8 mouse cellular contexts compared by ENCODE assay signal in the genomic region with DNA sequence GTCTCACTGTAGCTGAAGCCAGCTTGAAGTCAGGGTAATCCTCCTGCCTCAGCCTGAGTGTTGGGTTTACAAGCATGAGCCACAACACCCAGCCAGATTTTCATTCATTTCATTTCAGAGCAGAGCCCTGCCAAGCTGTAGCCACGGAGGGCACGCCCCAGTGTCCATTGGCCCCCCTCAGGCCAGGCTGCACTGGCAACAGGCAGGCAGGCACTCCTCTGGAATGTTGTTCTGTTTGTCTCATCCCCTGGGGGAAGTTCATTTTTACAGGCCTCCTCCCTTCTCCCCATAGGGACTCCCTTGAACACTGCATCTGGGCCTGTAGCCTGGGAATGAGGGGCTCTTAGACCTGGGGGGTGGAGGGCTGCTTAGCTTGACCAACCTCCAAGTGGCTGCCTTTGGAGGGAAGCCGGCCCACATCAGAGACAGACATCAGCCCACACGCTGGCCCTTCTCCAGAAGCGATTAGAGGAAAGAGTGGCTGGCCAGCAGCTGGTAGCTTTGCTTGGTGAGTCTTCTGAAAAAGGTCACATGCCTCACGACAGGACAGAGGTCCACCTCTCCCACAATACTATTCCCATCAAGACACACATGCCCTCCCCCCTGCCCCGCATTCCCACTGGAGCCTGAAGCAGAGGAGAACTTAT. TPM values are rescaled to one million over a fixed set of nuclear protein-coding genes. Genes with fewer than 3 reads are reported as not detected.
DNase-seq lines count a peak whose midpoint lies in the region; ATAC-seq lines count a peak whose summit lies in the region.

No protein-coding gene starts in this region.

- H3K27ac ChIP-seq in midbrain, embryonic 13.5 days: peak overlapping the region; percentile 2; the same call in 1 of the 2 replicates
- H3K27ac ChIP-seq in midbrain, embryonic 15.5 days: no peak overlapping the region
- 0 out of 2 replicates have a peak overlapping the region, but pooled peaks have one; percentile 33 for H3K27ac ChIP-seq in intestine, embryonic 14.5 days (ENCODE audit: low read depth)
- H3K27ac ChIP-seq in liver, embryonic 11.5 days (ENCODE audit: low read depth, low read length): peak overlapping the region; percentile 23; the same call in 1 of the 2 replicates

- peak; percentile 73 for DNase-seq in gastrocnemius, postnatal 10 days
- no peak for DNase-seq in intestine, embryonic 14.5 days (ENCODE audit: low spot score)
- no peak for DNase-seq in liver, embryonic 11.5 days (ENCODE audit: low spot score)
- DNase-seq in ovary, postnatal 14 days (ENCODE audit: low spot score): peak; percentile 58
- DNase-seq in spleen, postnatal 10 days (ENCODE audit: low spot score in 2 of 2): no peak

- no peak overlapping the region for H3K4me3 ChIP-seq in midbrain, embryonic 13.5 days (replicated peaks)
- H3K4me3 ChIP-seq in midbrain, embryonic 15.5 days: no peak overlapping the region
- H3K4me3 ChIP-seq in intestine, embryonic 14.5 days (ENCODE audit: low read depth, low read length): no peak overlapping the region
- H3K4me3 ChIP-seq in liver, embryonic 11.5 days (ENCODE audit: low read depth, low read length): no peak overlapping the region

- 54% methylated on average over 7 of the region's 7 CpGs for whole genome bisulfite sequencing in midbrain, embryonic 13.5 days
- WGBS in midbrain, embryonic 15.5 days: 39% methylated on average over 7 of the region's 7 CpGs
- WGBS in intestine, embryonic 14.5 days: 42% methylated on average over 7 of the region's 7 CpGs
- WGBS in liver, embryonic 11.5 days: 53% methylated on average over 7 of the region's 7 CpGs

- ATAC-seq in midbrain, embryonic 13.5 days: peak; percentile 14; the same call in 1 of the 2 replicates
- ATAC-seq in midbrain, embryonic 15.5 days (replicated peaks): no peak
- no peak for ATAC-seq in intestine, embryonic 14.5 days (replicated peaks; ENCODE audit: low FRiP score, low TSS enrichment, low read depth)
- ATAC-seq in liver, embryonic 11.5 days (replicated peaks; ENCODE audit: low FRiP score): no peak
- no peak for ATAC-seq in CD4-positive, CD25-positive, alpha-beta regulatory T cell, adult 4 months

- H3K27me3 ChIP-seq in midbrain, embryonic 13.5 days: no peaks in the 10 kb centered on the region
- H3K27me3 ChIP-seq in midbrain, embryonic 15.5 days (replicated peaks): no peaks in the 10 kb centered on the region
- no peaks in the 10 kb centered on the region for H3K27me3 ChIP-seq in intestine, embryonic 14.5 days (replicated peaks; ENCODE audit: control insufficient read depth, insufficient read depth, low read length)
- no peaks in the 10 kb centered on the region for H3K27me3 ChIP-seq in liver, embryonic 11.5 days (replicated peaks; ENCODE audit: control insufficient read depth, insufficient read depth, low read length)

- H3K9ac ChIP-seq in midbrain, embryonic 13.5 days (replicated peaks): no peak overlapping the region
- H3K9ac ChIP-seq in midbrain, embryonic 15.5 days: no peak overlapping the region
- H3K9ac ChIP-seq in intestine, embryonic 14.5 days (ENCODE audit: low read length): 0 out of 2 replicates have a peak overlapping the region, but pooled peaks have one; percentile 10
- H3K9ac ChIP-seq in liver, embryonic 11.5 days (ENCODE audit: low read depth, low read length): no peak overlapping the region; the same call in 1 of the 2 replicates

- no peaks in the 10 kb centered on the region for H3K9me3 ChIP-seq in midbrain, embryonic 13.5 days
- no peaks in the 10 kb centered on the region for H3K9me3 ChIP-seq in midbrain, embryonic 15.5 days
- H3K9me3 ChIP-seq in intestine, embryonic 14.5 days (ENCODE audit: control insufficient read depth, low read length): no peaks in the 10 kb centered on the region
- no peaks in the 10 kb centered on the region for H3K9me3 ChIP-seq in liver, embryonic 11.5 days (ENCODE audit: control insufficient read depth, low read length)

- no peak overlapping the region for H3K4me2 ChIP-seq in midbrain, embryonic 13.5 days (replicated peaks)
- no peak overlapping the region for H3K4me2 ChIP-seq in midbrain, embryonic 15.5 days
- H3K4me2 ChIP-seq in intestine, embryonic 14.5 days (ENCODE audit: low read length): no peak overlapping the region
- H3K4me2 ChIP-seq in liver, embryonic 11.5 days: no peak overlapping the region

- peaks cover 4% of the 10 kb centered on the region; the same call in 1 of the 2 replicates for H3K36me3 ChIP-seq in midbrain, embryonic 13.5 days
- H3K36me3 ChIP-seq in midbrain, embryonic 15.5 days (replicated peaks): no peaks in the 10 kb centered on the region
- no peaks in the 10 kb centered on the region for H3K36me3 ChIP-seq in intestine, embryonic 14.5 days (ENCODE audit: control insufficient read depth, insufficient read depth, low read length)
- H3K36me3 ChIP-seq in liver, embryonic 11.5 days (ENCODE audit: control insufficient read depth, insufficient read depth, low read length): no peaks in the 10 kb centered on the region

- peaks cover 41% of the 10 kb centered on the region for H3K4me1 ChIP-seq in midbrain, embryonic 13.5 days (replicated peaks)
- peaks cover 14% of the 10 kb centered on the region for H3K4me1 ChIP-seq in midbrain, embryonic 15.5 days
- peaks cover 38% of the 10 kb centered on the region for H3K4me1 ChIP-seq in intestine, embryonic 14.5 days (replicated peaks; ENCODE audit: control insufficient read depth, insufficient read depth, low read length)
- peaks cover 53% of the 10 kb centered on the region for H3K4me1 ChIP-seq in liver, embryonic 11.5 days (replicated peaks; ENCODE audit: control insufficient read depth, insufficient read depth, low read length)

RNA-seq across cellular contexts. Expression of a gene that starts 11.8 kb away (rescaled TPM):
- 32.8 and 35.0 TPM in 2 replicates for polyA plus RNA-seq in midbrain, embryonic 13.5 days (2015; fragmentation: Nextera tagmentation; extraction: Ambion mirVana)
- 47.9 and 54.9 TPM in 2 replicates for polyA plus RNA-seq in midbrain, embryonic 15.5 days (2015; fragmentation: Nextera tagmentation; extraction: Ambion mirVana)
- 10 to 100 TPM; 42.0 to 47.5 TPM for total RNA-seq in gastrocnemius, postnatal 10 days (2021)
- 53.0 and 56.6 TPM in 2 replicates for polyA plus RNA-seq in intestine, embryonic 14.5 days (2014; fragmentation: Nextera tagmentation; extraction: Ambion mirVana)
- 36.4 and 38.8 TPM in 2 replicates for polyA plus RNA-seq in liver, embryonic 11.5 days (2014; fragmentation: Nextera tagmentation; extraction: Ambion mirVana)
- polyA plus RNA-seq in CD4-positive, CD25-positive, alpha-beta regulatory T cell, adult 4 months (2017; shearing (Covaris generic)): 10 to 100 TPM in 1 of 2 experiments, 1 to 10 TPM in 1; 9.6 to 12.5 TPM

RNA-seq across cellular contexts. Expression of a gene that starts 45.1 kb away (rescaled TPM):
- polyA plus RNA-seq in midbrain, embryonic 13.5 days (2015; fragmentation: Nextera tagmentation; extraction: Ambion mirVana): 0.76 and 0.79 TPM in 2 replicates
- 0.80 and 1.0 TPM in 2 replicates for polyA plus RNA-seq in midbrain, embryonic 15.5 days (2015; fragmentation: Nextera tagmentation; extraction: Ambion mirVana)
- total RNA-seq in gastrocnemius, postnatal 10 days (2021): 1 to 10 TPM; 2.0 to 2.6 TPM
- 6.4 and 8.9 TPM in 2 replicates for polyA plus RNA-seq in intestine, embryonic 14.5 days (2014; fragmentation: Nextera tagmentation; extraction: Ambion mirVana)
- polyA plus RNA-seq in liver, embryonic 11.5 days (2014; fragmentation: Nextera tagmentation; extraction: Ambion mirVana): 3.1 and 3.5 TPM in 2 replicates
- polyA plus RNA-seq in CD4-positive, CD25-positive, alpha-beta regulatory T cell, adult 4 months (2017; shearing (Covaris generic)): 1 to 10 TPM; 1.3 to 1.9 TPM

Comparison
In these comparisons a context has a peak if more than half of its experiments do, and no peak if none do; other contexts are left out.
1. DNase-seq: peak in gastrocnemius, postnatal 10 days (single experiment) and ovary, postnatal 14 days (single experiment); none in intestine, embryonic 14.5 days (single experiment), liver, embryonic 11.5 days (single experiment) and spleen, postnatal 10 days (0 of 2).